Mouse (Mus musculus): ENCODE results near the gene Map3k13. TPM values are rescaled to one million over a fixed set of nuclear protein-coding genes. Genes with fewer than 3 reads are reported as not detected.

The Map3k13 gene
- polyA plus RNA-seq, 1 experiment, result 2.3 TPM

- Histone ChIP-seq H3K4me3 (ENCODE audit: control insufficient read depth, insufficient read depth, low read length) (no peak overlapping the region), H3K27ac (ENCODE audit: control insufficient read depth, insufficient read depth, low read length) (no peak overlapping the region), H3K27me3 (ENCODE audit: control insufficient read depth, insufficient read depth, low read length) (no peaks in the 10 kb centered on the region; the same call in 1 of the 2 replicates), H3K36me3 (ENCODE audit: control insufficient read depth, insufficient read depth, low read length) (no peaks in the 10 kb centered on the region), H3K4me1 (replicated peaks; ENCODE audit: control insufficient read depth, insufficient read depth, low read length) (no peaks in the 10 kb centered on the region)
- no peak for TF ChIP-seq CTCF (IDR thresholded peaks at IDR 0.05; ENCODE audit: borderline replicate concordance, control insufficient read depth, extremely low read depth, insufficient read depth, low read length, poor library complexity)
- TF ChIP-seq POLR2A (IDR thresholded peaks at IDR 0.05; ENCODE audit: control insufficient read depth, extremely low read depth, insufficient read depth, low read length, poor library complexity), result no peak
- no peak for DNase-seq
- 95% methylated on average over 6 of the region's 6 CpGs for WGBS
These were observed 176.4 kb downstream of the Map3k13 start for GRCm38 (mm10) chr16:21970536-21970935.

- no peak for TF ChIP-seq CTCF (IDR thresholded peaks at IDR 0.05; ENCODE audit: borderline replicate concordance, control insufficient read depth, extremely low read depth, insufficient read depth, low read length, poor library complexity)
- TF ChIP-seq POLR2A (IDR thresholded peaks at IDR 0.05; ENCODE audit: control insufficient read depth, extremely low read depth, insufficient read depth, low read length, poor library complexity), result no peak
- H3K27me3 ChIP-seq (ENCODE audit: control insufficient read depth, insufficient read depth, low read length), result no peaks in the 10 kb centered on the region; the same call in 1 of the 2 replicates
- H3K36me3 ChIP-seq (ENCODE audit: control insufficient read depth, insufficient read depth, low read length), result no peaks in the 10 kb centered on the region
- no peak for DNase-seq
- WGBS, result 85% methylated on average over 4 of the region's 4 CpGs
- no peak overlapping the region for H3K4me3 ChIP-seq (ENCODE audit: control insufficient read depth, insufficient read depth, low read length)
- H3K27ac ChIP-seq (ENCODE audit: control insufficient read depth, insufficient read depth, low read length), result no peak overlapping the region
- H3K4me1 ChIP-seq (replicated peaks; ENCODE audit: control insufficient read depth, insufficient read depth, low read length), result no peaks in the 10 kb centered on the region
These were observed 177.3 kb downstream of the Map3k13 start for GRCm38 (mm10) chr16:21971446-21971845.

GRCm38 (mm10) chr16:21976203-21976602 is 182.1 kb downstream of the Map3k13 start:
- H3K4me3 ChIP-seq (ENCODE audit: control insufficient read depth, insufficient read depth, low read length), result no peak overlapping the region
- DNase-seq, result no peak
- H3K27ac ChIP-seq (ENCODE audit: control insufficient read depth, insufficient read depth, low read length), result no peak overlapping the region
- TF ChIP-seq CTCF (IDR thresholded peaks at IDR 0.05; ENCODE audit: borderline replicate concordance, control insufficient read depth, extremely low read depth, insufficient read depth, low read length, poor library complexity), result no peak
- TF ChIP-seq POLR2A (IDR thresholded peaks at IDR 0.05; ENCODE audit: control insufficient read depth, extremely low read depth, insufficient read depth, low read length, poor library complexity), result no peak
- 40% methylated on average over 16 of the region's 16 CpGs for WGBS
- no peaks in the 10 kb centered on the region for H3K36me3 ChIP-seq (ENCODE audit: control insufficient read depth, insufficient read depth, low read length)
- no peaks in the 10 kb centered on the region; the same call in 1 of the 2 replicates for H3K27me3 ChIP-seq (ENCODE audit: control insufficient read depth, insufficient read depth, low read length)
- H3K4me1 ChIP-seq (replicated peaks; ENCODE audit: control insufficient read depth, insufficient read depth, low read length), result no peaks in the 10 kb centered on the region

- TF ChIP-seq POLR2A (IDR thresholded peaks at IDR 0.05; ENCODE audit: control insufficient read depth, extremely low read depth, insufficient read depth, low read length, poor library complexity) (no peak), CTCF (IDR thresholded peaks at IDR 0.05; ENCODE audit: borderline replicate concordance, control insufficient read depth, extremely low read depth, insufficient read depth, low read length, poor library complexity) (no peak)
- no peak for DNase-seq
- Histone ChIP-seq H3K27me3 (ENCODE audit: control insufficient read depth, insufficient read depth, low read length) (no peaks in the 10 kb centered on the region; the same call in 1 of the 2 replicates), H3K36me3 (ENCODE audit: control insufficient read depth, insufficient read depth, low read length) (no peaks in the 10 kb centered on the region), H3K4me3 (ENCODE audit: control insufficient read depth, insufficient read depth, low read length) (no peak overlapping the region), H3K4me1 (replicated peaks; ENCODE audit: control insufficient read depth, insufficient read depth, low read length) (no peaks in the 10 kb centered on the region), H3K27ac (ENCODE audit: control insufficient read depth, insufficient read depth, low read length) (no peak overlapping the region)
- WGBS, result 91% methylated on average over 5 of the region's 5 CpGs
These were observed 183.2 kb downstream of the Map3k13 start for GRCm38 (mm10) chr16:21977347-21977746.

Other genes starting within 250 kb of the Map3k13 start
- gene 2510009E07Rik, start 99.7 kb upstream of the Map3k13 start, polyA plus RNA-seq (2012; rRNA removed), result 12.4 and 15.7 TPM in 2 replicates
- 8.0 and 9.6 TPM in 2 replicates for gene Ehhadh, start 6.5 kb upstream of the Map3k13 start, polyA plus RNA-seq (2012; rRNA removed)
- gene Tmem41a, start 153.2 kb downstream of the Map3k13 start, polyA plus RNA-seq (2012; rRNA removed), result 19.3 and 20.6 TPM in 2 replicates
- 1.9 and 2.7 TPM in 2 replicates for gene Liph, start 201.3 kb downstream of the Map3k13 start, polyA plus RNA-seq (2012; rRNA removed)
- gene Senp2, start 215.1 kb downstream of the Map3k13 start, polyA plus RNA-seq (2012; rRNA removed), result 19.2 and 21.6 TPM in 2 replicates